Mouse (Mus musculus): Measurements from ENCODE around the gene Prss30.

Gene Prss30

GRCm38 (mm10) chr17:23980297-23980909, at the start of gene Prss30:
Prss30 (minus strand) TSS chr17:23980566.
- DNase-seq (ENCODE audit: low spot score in 2 of 2) = no peak

GRCm38 (mm10) chr17:24029477-24029876, 49.1 kb upstream of the Prss30 start:
- DNase-seq (ENCODE audit: low spot score in 2 of 2) = no peak

GRCm38 (mm10) chr17:24021375-24022199, 41.2 kb upstream of the Prss30 start:
- DNase-seq (ENCODE audit: low spot score in 2 of 2) = no peak

GRCm38 (mm10) chr17:24020696-24021095, 40.3 kb upstream of the Prss30 start:
- no peak for DNase-seq (ENCODE audit: low spot score in 2 of 2)

- no peak for DNase-seq (ENCODE audit: low spot score in 2 of 2)
Observed at GRCm38 (mm10) chr17:24015727-24016126, 35.4 kb upstream of the Prss30 start.

GRCm38 (mm10) chr17:24014433-24014965, 34.1 kb upstream of the Prss30 start:
- DNase-seq (ENCODE audit: low spot score in 2 of 2) = no peak

GRCm38 (mm10) chr17:24012921-24013320, 32.6 kb upstream of the Prss30 start:
- DNase-seq (ENCODE audit: low spot score in 2 of 2) = no peak

GRCm38 (mm10) chr17:24009617-24010016, 29.3 kb upstream of the Prss30 start:
- no peak for DNase-seq (ENCODE audit: low spot score in 2 of 2)

GRCm38 (mm10) chr17:24008105-24008504, 27.7 kb upstream of the Prss30 start:
- no peak for DNase-seq (ENCODE audit: low spot score in 2 of 2)

GRCm38 (mm10) chr17:24007391-24007790, 27.0 kb upstream of the Prss30 start:
- DNase-seq (ENCODE audit: low spot score in 2 of 2) = no peak

- DNase-seq (ENCODE audit: low spot score in 2 of 2) = no peak
Observed at GRCm38 (mm10) chr17:24006930-24007329, 26.6 kb upstream of the Prss30 start.

- no peak for DNase-seq (ENCODE audit: low spot score in 2 of 2)
Observed at GRCm38 (mm10) chr17:24005049-24005448, 24.7 kb upstream of the Prss30 start.

GRCm38 (mm10) chr17:24004071-24004665, 23.8 kb upstream of the Prss30 start:
- DNase-seq (ENCODE audit: low spot score in 2 of 2) = no peak

GRCm38 (mm10) chr17:24000404-24000803, 20.0 kb upstream of the Prss30 start:
- DNase-seq (ENCODE audit: low spot score in 2 of 2) = peak; percentile 83 to 87

- DNase-seq (ENCODE audit: low spot score in 2 of 2) = no peak
Observed at GRCm38 (mm10) chr17:23998383-23998782, 18.0 kb upstream of the Prss30 start.

GRCm38 (mm10) chr17:23997901-23998300, 17.5 kb upstream of the Prss30 start, which contains the start of gene Prss22:
Prss22 (minus strand) TSS chr17:23998100.
- no peak for DNase-seq (ENCODE audit: low spot score in 2 of 2)

- no peak for DNase-seq (ENCODE audit: low spot score in 2 of 2)
Observed at GRCm38 (mm10) chr17:23995421-23995820, 15.1 kb upstream of the Prss30 start.

GRCm38 (mm10) chr17:23994667-23995066, 14.3 kb upstream of the Prss30 start:
- DNase-seq (ENCODE audit: low spot score in 2 of 2) = no peak

GRCm38 (mm10) chr17:23993559-23994428, 13.4 kb upstream of the Prss30 start:
- DNase-seq (ENCODE audit: low spot score in 2 of 2) = peak; percentile 91 to 92

- no peak for DNase-seq (ENCODE audit: low spot score in 2 of 2)
Observed at GRCm38 (mm10) chr17:23992789-23993553, 12.6 kb upstream of the Prss30 start.

GRCm38 (mm10) chr17:23989802-23990201, 9.4 kb upstream of the Prss30 start:
- no peak for DNase-seq (ENCODE audit: low spot score in 2 of 2)
